Mouse (Mus musculus) Muller cell, postnatal 12 days (primary cell): ENCODE data around the gene Flrt2.

Source experiments
- DNase-seq: peaks from one replicate; pipeline ENCODE4 v3.0.0-alpha.2; 2015; ENCODE audit errors: inconsistent ontology term

The Flrt2 gene

DNA sequence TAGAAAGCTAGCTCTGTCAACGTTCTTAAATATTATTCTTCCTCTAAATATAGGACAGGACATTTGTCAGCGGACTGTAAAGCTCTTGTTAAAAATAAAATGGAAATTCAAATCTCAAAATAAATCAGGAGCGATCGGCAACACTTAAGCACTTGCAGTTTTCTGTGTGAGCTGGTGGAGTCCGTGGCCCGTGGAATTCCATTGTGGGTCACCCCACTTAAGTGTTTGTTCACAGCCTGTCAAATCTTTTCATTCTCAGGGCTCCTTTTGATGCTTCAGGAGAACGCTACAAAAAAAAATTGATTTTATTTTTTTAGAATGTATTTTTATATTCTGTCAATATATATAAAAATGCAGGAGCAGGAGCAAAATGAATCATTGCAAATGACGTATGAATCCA lies 45.5 kb downstream of the Flrt2 start:
- DNase-seq: peak; percentile 49

DNA sequence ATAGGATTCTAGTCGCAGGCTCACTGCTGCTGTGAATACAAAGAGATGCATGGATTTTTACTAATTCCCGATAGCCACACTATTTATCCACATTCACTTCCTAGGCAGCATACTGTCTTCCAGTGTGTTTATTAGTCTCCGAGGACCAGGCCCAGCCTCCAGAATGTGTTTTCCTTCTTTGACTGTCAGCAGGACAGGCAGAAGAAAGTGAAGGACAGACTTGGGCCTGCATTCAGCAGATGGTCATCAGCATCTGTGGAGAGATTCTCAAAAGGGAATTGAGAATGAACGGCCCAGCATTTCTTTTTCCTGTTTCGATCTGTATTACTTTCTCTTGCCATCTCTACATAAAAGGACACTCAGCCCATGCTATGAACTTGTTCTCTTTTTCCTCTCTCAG lies 46.0 kb downstream of the Flrt2 start:
- DNase-seq: no peak

DNA sequence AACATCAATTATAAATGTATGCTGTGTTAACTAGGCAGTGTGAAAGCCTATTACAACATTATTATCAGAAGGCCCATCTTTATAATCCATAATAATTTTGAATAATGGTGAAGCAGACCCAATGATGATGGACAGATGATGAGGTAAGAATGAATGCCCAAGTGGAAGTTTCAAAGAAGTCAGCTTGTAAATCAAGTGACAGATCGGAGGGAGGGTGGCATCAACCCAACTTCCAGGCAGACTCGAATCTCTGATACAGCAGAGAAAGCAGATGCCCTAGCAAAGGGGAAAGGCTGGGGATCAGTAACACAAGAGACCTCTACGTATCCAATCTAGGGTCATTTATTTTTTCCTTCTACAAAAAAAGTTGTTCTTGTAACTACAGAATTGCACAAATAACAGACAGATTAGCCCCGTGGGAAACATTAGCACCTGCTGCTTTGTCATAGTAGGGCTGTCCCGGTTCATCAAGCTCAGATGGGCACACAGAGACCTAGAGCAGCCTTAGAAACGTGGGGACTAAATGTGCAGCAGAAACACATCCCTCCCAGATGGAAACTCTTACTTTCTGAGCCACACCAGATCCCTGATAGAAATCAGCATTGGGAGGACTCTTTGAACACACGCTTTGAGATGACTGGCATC lies 46.6 kb downstream of the Flrt2 start:
- peak; percentile 53 for DNase-seq

DNA sequence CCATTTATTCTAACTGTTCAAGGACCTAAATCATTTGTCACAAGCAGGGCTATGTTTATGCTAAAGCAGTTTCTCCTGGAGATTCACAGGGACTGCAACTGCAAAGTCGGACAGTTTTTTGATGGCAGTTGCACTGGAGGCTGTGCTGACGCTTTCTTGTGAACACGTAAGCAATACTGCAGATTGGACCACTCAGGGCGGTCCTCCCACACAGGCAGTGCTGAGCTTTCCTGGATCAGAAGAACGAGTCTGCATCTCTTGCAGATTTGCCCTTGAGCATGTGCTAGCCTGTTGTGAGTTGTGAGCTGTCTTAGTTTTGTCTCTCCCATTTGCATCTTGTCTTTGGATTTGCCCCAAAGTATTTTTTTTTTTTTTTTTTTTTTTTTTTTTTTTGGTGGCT lies 47.7 kb downstream of the Flrt2 start:
- no peak for DNase-seq

DNA sequence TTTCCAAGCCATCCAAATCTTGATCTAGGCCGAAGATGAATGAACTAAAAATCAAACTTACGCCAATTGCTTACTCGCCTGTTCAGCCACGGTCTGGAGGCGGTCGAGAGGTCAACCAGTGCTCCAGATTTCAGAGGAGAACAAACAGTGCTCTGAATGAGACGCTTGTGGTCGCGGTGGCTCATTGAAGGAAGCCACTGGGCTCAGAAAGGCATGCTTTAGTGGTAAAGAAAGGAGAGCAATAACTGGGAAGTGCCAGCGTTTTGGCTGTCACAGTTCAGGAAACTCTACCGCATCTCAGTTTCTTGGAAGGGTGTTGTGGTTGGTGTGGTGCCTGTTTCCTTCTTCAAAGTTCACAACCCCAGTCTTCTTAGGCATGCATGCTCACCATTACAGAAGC lies 49.3 kb downstream of the Flrt2 start:
- peak; percentile 74 for DNase-seq

DNA sequence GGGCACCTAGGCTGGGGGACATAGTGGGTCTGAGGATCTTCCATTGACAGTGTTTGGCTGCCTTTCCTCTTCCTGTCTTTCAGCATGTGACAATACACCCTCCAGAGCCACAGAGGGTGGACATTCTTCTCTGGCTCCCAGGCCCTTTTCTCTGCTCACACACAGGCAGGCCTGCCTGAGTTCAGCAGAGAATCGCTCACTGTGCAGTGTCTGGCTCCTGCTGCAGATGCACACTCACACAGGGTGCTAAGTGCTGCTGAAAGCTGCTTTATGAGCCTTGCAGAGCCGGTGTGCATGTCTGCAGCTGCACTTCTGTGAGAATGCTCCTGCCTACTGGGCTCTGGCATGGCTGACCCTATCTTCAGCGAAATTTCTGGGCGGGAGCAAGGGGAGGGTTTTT lies 52.3 kb downstream of the Flrt2 start:
- no peak for DNase-seq

DNA sequence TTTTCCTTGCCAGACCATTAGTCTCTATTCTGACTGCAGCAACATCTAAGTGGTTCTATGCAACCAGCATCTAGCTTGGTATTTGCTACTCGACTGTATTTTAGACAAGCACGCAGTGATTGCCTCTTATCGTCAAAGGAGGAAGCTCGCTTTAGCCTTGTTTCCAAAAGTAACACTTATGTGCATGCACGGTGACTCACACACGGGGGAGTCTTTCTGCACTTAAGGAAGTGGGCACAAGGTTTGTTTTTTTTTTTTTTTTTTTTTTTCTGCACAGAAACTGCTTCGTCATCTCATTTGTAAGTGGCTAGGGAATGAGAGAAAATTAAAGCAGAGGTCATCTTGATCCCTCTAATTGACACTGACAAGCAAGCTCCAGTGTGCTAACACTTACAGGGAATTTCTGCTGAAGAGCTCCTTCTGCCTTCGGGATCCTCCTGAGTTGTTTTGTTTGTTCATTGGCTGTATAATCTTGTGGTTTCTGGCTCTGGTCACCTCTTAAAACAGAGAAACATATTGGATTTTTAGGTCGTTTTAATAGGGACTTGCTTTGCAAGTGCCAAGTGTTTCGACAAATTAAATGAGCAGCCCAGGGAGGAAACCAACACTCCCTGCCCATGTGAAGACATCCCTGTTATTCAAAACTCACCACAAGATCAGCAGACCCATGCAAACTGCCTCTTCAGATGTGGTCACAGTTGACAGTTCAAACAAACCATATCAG lies 55.0 kb downstream of the Flrt2 start:
- peak; percentile 85 for DNase-seq

DNA sequence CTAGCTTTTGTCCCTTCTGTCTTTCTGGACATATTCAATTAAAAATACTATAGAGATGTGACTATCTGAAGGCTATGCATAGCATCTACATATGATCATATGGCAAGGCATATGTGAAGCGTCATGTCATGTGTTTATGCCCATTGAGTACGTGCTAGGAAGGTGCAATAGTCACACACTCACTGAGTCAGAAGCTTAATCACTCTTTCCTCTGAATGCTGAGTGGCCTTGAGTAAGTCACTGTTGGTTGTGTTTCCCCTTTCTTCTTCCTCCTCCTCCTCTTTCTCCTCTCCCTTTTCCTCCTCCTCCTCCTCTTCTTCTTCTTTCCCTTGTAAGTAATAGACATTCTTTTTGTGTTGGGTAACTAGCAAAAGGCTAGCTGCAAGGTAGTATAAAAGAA lies 56.7 kb downstream of the Flrt2 start:
- no peak for DNase-seq

DNA sequence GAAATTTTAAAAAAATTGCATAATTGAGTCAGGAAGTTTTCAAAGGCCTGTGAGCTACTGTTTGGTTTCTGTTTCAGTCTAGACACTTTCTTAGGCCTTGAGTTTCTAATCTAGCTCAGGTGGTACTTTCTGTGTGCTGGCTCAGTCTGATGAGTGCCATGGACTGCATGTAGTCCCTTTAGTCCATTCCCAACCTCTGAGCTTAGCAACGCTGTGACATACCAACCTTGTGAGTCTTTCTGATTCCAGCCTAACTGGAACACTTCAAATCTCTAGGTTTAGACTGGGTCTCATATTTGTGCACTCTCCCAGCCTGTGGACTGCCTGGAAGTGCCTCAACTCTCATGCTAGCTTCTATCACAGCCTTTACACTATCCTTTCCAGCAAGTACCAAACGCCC lies 57.2 kb downstream of the Flrt2 start:
- no peak for DNase-seq

DNA sequence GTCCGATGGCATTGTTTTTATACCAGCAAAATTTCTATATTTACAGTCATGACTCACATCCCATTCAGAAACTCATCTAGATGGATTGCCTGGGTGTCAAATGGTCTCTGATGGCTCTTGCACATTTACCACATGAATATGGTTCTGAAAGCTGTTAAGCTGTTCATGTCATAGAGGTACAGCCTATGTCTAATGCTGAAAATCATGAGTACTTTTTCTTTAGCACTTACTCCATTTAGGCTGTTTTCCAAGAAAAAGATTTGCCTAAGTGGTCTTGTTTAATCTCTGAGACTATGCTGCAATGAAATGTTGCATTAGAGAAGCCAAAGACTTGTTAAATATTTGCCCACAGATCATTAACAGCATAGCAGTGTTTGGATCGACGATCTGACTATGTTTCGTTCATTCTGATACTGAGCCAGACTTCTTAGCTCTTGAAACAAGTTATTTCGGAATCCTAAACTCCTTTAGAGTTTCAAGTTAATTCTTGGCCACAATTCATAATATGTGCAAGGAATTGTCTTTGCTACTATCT lies 67.3 kb downstream of the Flrt2 start:
- no peak for DNase-seq

DNA sequence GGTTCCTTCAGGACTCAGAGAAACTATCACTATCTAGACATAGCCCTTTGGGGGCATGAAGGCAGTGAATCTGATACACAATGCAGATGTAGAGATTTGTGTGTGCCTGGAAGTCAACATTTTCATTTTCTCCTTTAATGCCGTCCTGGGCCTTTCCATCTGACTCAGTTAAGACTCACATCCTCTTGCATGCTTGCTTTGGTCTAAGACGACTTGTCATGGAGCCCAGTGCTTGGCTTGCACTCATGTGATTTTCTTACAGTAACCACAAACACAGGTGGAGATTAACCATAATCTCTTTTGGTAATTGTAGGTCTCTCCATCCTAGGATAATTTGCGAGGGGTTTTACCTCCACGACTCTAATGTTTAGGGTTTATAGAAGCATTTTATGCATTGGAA lies 73.2 kb downstream of the Flrt2 start:
- no peak for DNase-seq

DNA sequence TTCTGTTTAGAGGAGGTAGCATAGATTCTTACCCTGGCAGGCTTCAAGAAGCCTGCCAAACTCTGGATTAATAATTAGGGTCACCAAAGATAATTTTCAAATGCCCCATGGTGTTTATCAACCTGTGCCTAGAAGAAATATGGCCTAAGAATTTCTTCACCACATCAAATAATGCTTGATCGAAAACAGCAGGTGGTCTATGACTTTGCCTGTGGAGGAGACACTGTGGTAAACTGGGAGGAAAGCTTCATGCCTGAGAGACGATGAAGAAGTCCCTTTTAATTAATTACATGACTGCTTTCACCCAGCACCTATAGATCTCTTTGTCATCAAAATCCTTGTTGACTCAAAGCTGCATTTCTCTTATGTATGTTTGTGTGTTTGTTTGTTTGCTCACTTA lies 77.0 kb downstream of the Flrt2 start:
- DNase-seq: no peak

DNA sequence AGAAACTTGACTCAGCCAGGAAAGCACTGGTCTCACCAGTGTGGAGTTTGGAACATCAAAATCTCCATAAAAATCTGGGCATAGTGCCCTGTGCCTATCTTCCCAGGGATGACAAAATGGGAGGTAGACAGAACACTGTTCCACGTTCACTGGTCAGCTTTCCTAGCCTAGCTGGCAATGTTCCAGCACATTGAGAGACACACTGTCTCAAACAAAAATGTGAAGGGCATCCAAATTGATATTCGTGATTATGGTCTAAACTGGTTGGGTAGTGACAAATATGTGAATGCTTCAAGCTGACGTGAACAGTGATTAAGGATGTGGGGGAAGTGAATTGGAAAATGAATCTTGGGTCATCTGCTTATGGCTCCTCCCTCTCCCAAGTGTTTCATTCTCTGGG lies 78.2 kb downstream of the Flrt2 start:
- DNase-seq: peak; percentile 58

DNA sequence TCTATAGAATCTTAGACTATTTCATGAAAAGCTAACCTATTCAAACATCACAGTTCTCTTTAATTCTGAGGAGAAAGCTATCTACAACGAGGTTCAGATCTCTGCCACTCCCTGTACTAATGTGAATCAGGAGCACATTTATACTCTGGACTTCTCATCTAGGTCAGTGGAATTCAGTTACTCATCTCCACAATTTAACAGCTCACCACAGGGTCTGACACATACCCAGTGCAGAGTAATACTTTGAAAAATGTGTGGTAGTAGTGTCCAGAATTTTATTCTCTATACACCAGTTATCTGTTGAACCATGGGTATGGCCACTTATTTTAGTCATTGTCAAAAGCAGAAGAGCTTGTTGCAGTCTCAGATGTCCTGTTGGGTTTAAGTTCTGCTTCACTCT lies 98.1 kb downstream of the Flrt2 start:
- peak; percentile 74 for DNase-seq

DNA sequence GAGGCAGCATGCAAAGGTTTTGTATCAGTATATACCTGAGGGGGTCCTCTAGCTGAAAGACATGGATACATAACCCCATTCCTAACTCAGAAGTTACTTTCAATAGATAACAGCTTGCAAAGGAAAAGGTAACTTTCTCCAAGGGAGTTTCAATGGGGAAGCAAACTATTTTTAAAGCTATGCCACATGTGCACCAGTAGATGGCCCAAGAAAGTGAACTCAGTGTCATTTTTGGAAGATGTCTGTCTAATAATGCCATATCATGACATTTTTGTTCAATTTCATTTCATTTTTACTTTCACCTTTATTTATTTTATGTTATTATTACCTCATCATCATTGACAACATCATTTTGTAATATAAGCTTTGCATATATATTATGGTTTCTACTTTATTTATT lies 124.6 kb downstream of the Flrt2 start:
- no peak for DNase-seq
